21 mouse cellular contexts compared by ENCODE assay signal in genomic region chr13:40986081-40986480, GRCm38 (mm10). TPM values are rescaled to one million over a fixed set of nuclear protein-coding genes. Genes with fewer than 3 reads are reported as not detected.
DNase-seq lines count a peak whose midpoint lies in the region; ATAC-seq and TF ChIP-seq lines count a peak whose summit lies in the region.
"Had no signal": no experiment of that assay in that cellular context is flagged by ENCODE, and none has a peak within 500 bp of the region (broad histone marks: within the 10 kb centered on the region; RNA-seq: fewer than 3 reads in every experiment).

No protein-coding gene starts in this region.

- H3K4me3 ChIP-seq in lung, postnatal 0 days (ENCODE audit: low read depth, low read length): no peak overlapping the region
- H3K4me3 ChIP-seq in midbrain, embryonic 15.5 days: no peak overlapping the region
- H3K4me3 ChIP-seq: embryonic facial prominence, embryonic 13.5 days; embryonic facial prominence, embryonic 15.5 days; forebrain, embryonic 13.5 days; forebrain, embryonic 15.5 days had no signal

- TF ChIP-seq EP300 in lung, postnatal 0 days (IDR thresholded peaks at IDR 0.05): no peak

- H3K4me2 ChIP-seq in lung, postnatal 0 days (replicated peaks; ENCODE audit: low read depth, low read length): no peak overlapping the region
- H3K4me2 ChIP-seq in midbrain, embryonic 15.5 days: no peak overlapping the region
- H3K4me2 ChIP-seq: embryonic facial prominence, embryonic 13.5 days; embryonic facial prominence, embryonic 15.5 days; forebrain, embryonic 13.5 days; forebrain, embryonic 15.5 days had no signal

- no peaks in the 10 kb centered on the region for H3K36me3 ChIP-seq in lung, postnatal 0 days (ENCODE audit: insufficient read depth, low read length)
- H3K36me3 ChIP-seq in midbrain, embryonic 15.5 days (replicated peaks): no peaks in the 10 kb centered on the region
- H3K36me3 ChIP-seq: embryonic facial prominence, embryonic 13.5 days; embryonic facial prominence, embryonic 15.5 days; forebrain, embryonic 15.5 days had no signal

- H3K27me3 ChIP-seq in lung, postnatal 0 days (replicated peaks; ENCODE audit: insufficient read depth, low read length): no peaks in the 10 kb centered on the region
- no peaks in the 10 kb centered on the region for H3K27me3 ChIP-seq in midbrain, embryonic 15.5 days (replicated peaks)
- H3K27me3 ChIP-seq: embryonic facial prominence, embryonic 13.5 days; embryonic facial prominence, embryonic 15.5 days; forebrain, embryonic 15.5 days had no signal

- DNase-seq in 3134 (ENCODE audit: extremely low read depth, insufficient read length, low spot score) (peak; percentile 37), 3T3-L1 (ENCODE audit: low read depth, low spot score) (peak; percentile 62), NIH3T3 (ENCODE audit: low read depth) (peak; percentile 50)
- no peak for DNase-seq in lung, postnatal 0 days (ENCODE audit: low spot score)
- DNase-seq in heart, postnatal 4 days: no peak
- DNase-seq: adrenal gland, adult 2 months; adrenal gland, postnatal 10 days; adrenal gland, postnatal 25 days; cerebellum, adult 11 months; cerebellum, adult 18-20 months; cerebellum, adult 8-10 months; cerebellum, adult 9-11 months; cerebellum, postnatal 14 days; cerebellum, postnatal 36 days; embryo, embryonic 11 days; forebrain, postnatal 0 days had no signal

- no peak overlapping the region for H3K27ac ChIP-seq in lung, postnatal 0 days (ENCODE audit: low read length)
- H3K27ac ChIP-seq in midbrain, embryonic 15.5 days: no peak overlapping the region
- H3K27ac ChIP-seq: embryonic facial prominence, embryonic 13.5 days; embryonic facial prominence, embryonic 15.5 days; forebrain, embryonic 13.5 days; forebrain, embryonic 15.5 days had no signal

- no peaks in the 10 kb centered on the region for H3K9me3 ChIP-seq in lung, postnatal 0 days (ENCODE audit: low read length)
- H3K9me3 ChIP-seq in midbrain, embryonic 15.5 days: no peaks in the 10 kb centered on the region
- H3K9me3 ChIP-seq: embryonic facial prominence, embryonic 13.5 days; embryonic facial prominence, embryonic 15.5 days; forebrain, embryonic 13.5 days; forebrain, embryonic 15.5 days had no signal

- 91% methylated on average over 5 of the region's 5 CpGs for WGBS in lung, postnatal 0 days
- 95% methylated on average over 5 of the region's 5 CpGs for WGBS in midbrain, embryonic 15.5 days

- no peaks in the 10 kb centered on the region for H3K4me1 ChIP-seq in lung, postnatal 0 days (ENCODE audit: insufficient read depth, low read depth, low read length)
- H3K4me1 ChIP-seq in midbrain, embryonic 15.5 days: no peaks in the 10 kb centered on the region
- H3K4me1 ChIP-seq: embryonic facial prominence, embryonic 13.5 days; embryonic facial prominence, embryonic 15.5 days; forebrain, embryonic 13.5 days; forebrain, embryonic 15.5 days had no signal

- no peak for ATAC-seq in lung, postnatal 0 days
- no peak for ATAC-seq in midbrain, embryonic 15.5 days (replicated peaks)
- ATAC-seq: forebrain, embryonic 13.5 days; forebrain, embryonic 15.5 days; forebrain, postnatal 0 days had no signal

- TF ChIP-seq CTCF in lung, postnatal 0 days (IDR thresholded peaks at IDR 0.05): no peak

- no peak overlapping the region for H3K9ac ChIP-seq in lung, postnatal 0 days (replicated peaks; ENCODE audit: low read depth)
- H3K9ac ChIP-seq in midbrain, embryonic 15.5 days: no peak overlapping the region
- H3K9ac ChIP-seq: embryonic facial prominence, embryonic 13.5 days; embryonic facial prominence, embryonic 15.5 days; forebrain, embryonic 13.5 days; forebrain, embryonic 15.5 days; forebrain, postnatal 0 days had no signal

RNA-seq across cellular contexts. Expression of gene Pak1ip1, which starts 14.7 kb away (rescaled TPM):
- 56.9 and 62.6 TPM in 2 replicates for polyA plus RNA-seq in lung, postnatal 0 days (2015; fragmentation: Nextera tagmentation; extraction: Ambion mirVana)
- 10 to 100 TPM; 33.7 to 35.6 TPM for total RNA-seq in heart, postnatal 4 days (2021)
- 56.2 and 61.4 TPM in 2 replicates for polyA plus RNA-seq in midbrain, embryonic 15.5 days (2015; fragmentation: Nextera tagmentation; extraction: Ambion mirVana)

RNA-seq across cellular contexts. Expression of gene Tmem14c, which starts 30.0 kb away (rescaled TPM):
- polyA plus RNA-seq in lung, postnatal 0 days (2015; fragmentation: Nextera tagmentation; extraction: Ambion mirVana): 207 and 219 TPM in 2 replicates
- total RNA-seq in heart, postnatal 4 days (2021): 100 to 1,000 TPM; 181 to 184 TPM
- 107 and 110 TPM in 2 replicates for polyA plus RNA-seq in midbrain, embryonic 15.5 days (2015; fragmentation: Nextera tagmentation; extraction: Ambion mirVana)

Comparison
In these comparisons a context has a peak if more than half of its experiments do, and no peak if none do; other contexts are left out.
1. DNase-seq: peak in 3134 (single experiment), 3T3-L1 (single experiment) and NIH3T3 (single experiment); none in lung, postnatal 0 days (single experiment) and heart, postnatal 4 days (single experiment).